Mouse (Mus musculus) liver, embryonic 16.5 days (tissue): Measurements from ENCODE around the gene Fbxo31. TPM values are rescaled to one million over a fixed set of nuclear protein-coding genes. Genes with fewer than 3 reads are reported as not detected.
A peak's percentile ranks its signal among the peaks of the same experiment; 100 is the strongest.

Experiments
- ATAC-seq: fragments of 200-750 bp; cut with Nextera tagmentation; 2 replicates; pipeline ENCODE4 v1.8.0; 2017; ENCODE audit warnings: low read depth, mild to moderate bottlenecking, moderate number of reproducible peaks, moderate library complexity
- H3K27ac ChIP-seq: fragments of 300-500 bp; sonication (generic); 2 replicates; pipeline ENCODE4 v1.5.1; 2014; ENCODE audit warnings: mild to moderate bottlenecking, low read length
- H3K27me3 ChIP-seq: fragments of 300-500 bp; sonication (generic); 2 replicates; pipeline ENCODE4 v1.6.1; 2014; ENCODE audit warnings: low read depth, low read length, mixed read lengths; ENCODE audit not compliant: control insufficient read depth, insufficient read depth
- H3K36me3 ChIP-seq: fragments of 300-500 bp; sonication (generic); 2 replicates; pipeline ENCODE4 v1.6.1; 2014; ENCODE audit warnings: mild to moderate bottlenecking; ENCODE audit not compliant: control insufficient read depth, insufficient read depth
- H3K4me1 ChIP-seq: fragments of 300-500 bp; sonication (generic); 2 replicates; pipeline ENCODE4 v1.6.1; 2014; ENCODE audit warnings: low read depth, low read length, mixed read lengths; ENCODE audit not compliant: control insufficient read depth
- H3K4me2 ChIP-seq: fragments of 300-500 bp; sonication (generic); 2 replicates; pipeline ENCODE4 v1.6.1; 2014; ENCODE audit warnings: low read depth, low read length, mixed read lengths
- H3K4me3 ChIP-seq: fragments of 300-500 bp; sonication (generic); 2 replicates; pipeline ENCODE4 v1.5.1; 2014; ENCODE audit warnings: low read depth, mild to moderate bottlenecking, low read length
- H3K9ac ChIP-seq: fragments of 300-500 bp; sonication (generic); 2 replicates; pipeline ENCODE4 v1.6.1; 2014; ENCODE audit warnings: low read depth, low read length
- H3K9me3 ChIP-seq: fragments of 300-500 bp; sonication (generic); replicated peaks from 2 replicates; pipeline ENCODE4 v1.6.1; 2016; ENCODE audit warnings: low read length; ENCODE audit not compliant: control insufficient read depth
- WGBS: fragments of 180-500 bp; shearing (Covaris S2); extraction: QIAGEN DNeasy Blood & Tissue Kit; methylation state at CpG from one replicate; pipeline ENCODE4 v1.1.7; 2014; ENCODE audit not compliant: insufficient replicate concordance; 5-methylcytosine and 5-hydroxymethylcytosine counted together
- polyA plus RNA-seq: library from polyadenylated mRNA; unstranded; fragments of >200 nt; fragmentation: Nextera tagmentation; extraction: Ambion mirVana; gene quantifications from 2 replicates; pipeline ENCODE4 v1.2.1, GENCODE M21; 2015

Gene Fbxo31
- polyA plus RNA-seq, 1 experiment from 2014 or later, result 9.0 TPM

DNA sequence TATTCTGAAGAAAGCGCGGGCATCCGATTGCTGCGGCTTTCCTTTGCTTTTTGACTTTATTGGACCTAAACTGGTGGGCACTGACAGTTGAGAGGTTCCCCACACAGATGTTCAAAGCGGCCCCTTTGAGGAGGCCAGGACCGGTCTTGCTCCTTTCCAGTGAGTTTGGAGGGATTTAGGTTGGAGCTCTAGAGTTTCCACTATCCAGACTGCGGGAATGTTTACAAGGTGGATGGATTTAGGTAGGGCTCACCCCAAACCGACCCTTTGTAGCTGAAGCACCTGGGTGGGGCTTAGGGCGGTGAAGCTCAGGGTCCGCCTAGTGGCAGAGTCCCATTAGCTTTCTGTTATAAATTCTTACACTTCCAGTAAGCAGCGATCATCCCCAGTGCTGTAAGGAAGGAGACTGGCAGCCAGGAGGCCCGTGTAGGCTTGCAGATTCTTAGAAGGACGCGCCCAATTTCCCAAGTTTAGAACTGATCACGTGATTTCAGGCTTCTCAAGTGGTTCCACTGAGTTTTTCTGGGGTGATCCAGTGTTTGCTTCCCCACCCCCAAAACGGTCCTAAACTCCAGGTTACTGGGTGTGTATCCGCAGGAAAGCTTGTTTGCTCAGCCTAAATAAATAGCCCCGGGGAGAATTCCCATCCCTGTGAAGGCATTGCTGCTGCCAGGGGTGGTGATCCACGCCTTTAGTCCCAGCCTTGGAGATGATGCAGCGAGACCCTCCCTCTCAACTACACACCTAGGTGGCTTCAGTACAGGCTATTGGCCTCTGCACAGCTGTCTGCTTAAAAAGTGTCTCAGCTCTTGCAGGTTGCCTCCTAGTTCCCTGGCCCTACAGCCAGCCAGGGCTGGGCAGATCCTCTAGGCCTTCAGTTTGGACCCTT is 12.8 kb upstream of the Fbxo31 start:
- Histone ChIP-seq H3K4me1 (peaks cover 52% of the 10 kb centered on the region), H3K27ac (peak overlapping the region; percentile 64), H3K4me3 (peak overlapping the region; percentile 90), H3K4me2 (peak overlapping the region; percentile 70), H3K9me3 (no peaks in the 10 kb centered on the region), H3K36me3 (peaks cover 29% of the 10 kb centered on the region), H3K27me3 (no peaks in the 10 kb centered on the region), H3K9ac (peak overlapping the region; percentile 96)
- WGBS, result 15% methylated on average over 20 of the region's 20 CpGs
- peak; percentile 12; the same call in 1 of the 2 replicates for ATAC-seq

GRCm38 (mm10) chr8:121590203-121591177 is 11.9 kb upstream of the Fbxo31 start, which contains the start of gene Map1lc3b:
Gene Map1lc3b (plus strand): TSS chr8:121590361.
- H3K4me3 ChIP-seq, result peak within 1 kb of the TSS; percentile 90
- WGBS, result under 1% methylated on average over 89 of the region's 94 CpGs
- peak within 1 kb of the TSS; percentile 77 for H3K4me2 ChIP-seq
- peaks cover 21% of the 10 kb centered on the region for H3K36me3 ChIP-seq
- H3K4me1 ChIP-seq, result peaks cover 60% of the 10 kb centered on the region
- H3K9me3 ChIP-seq, result no peaks in the 10 kb centered on the region
- ATAC-seq, result peak; percentile 80
- no peaks in the 10 kb centered on the region for H3K27me3 ChIP-seq
- peak within 1 kb of the TSS; percentile 98 for H3K27ac ChIP-seq
- peak within 1 kb of the TSS; percentile 96 for H3K9ac ChIP-seq

- Histone ChIP-seq H3K4me3 (no peak overlapping the region), H3K36me3 (peaks cover 11% of the 10 kb centered on the region), H3K4me2 (peak overlapping the region; percentile 77), H3K27me3 (no peaks in the 10 kb centered on the region), H3K4me1 (peaks cover 65% of the 10 kb centered on the region), H3K27ac (peak overlapping the region; percentile 98), H3K9me3 (no peaks in the 10 kb centered on the region), H3K9ac (peak overlapping the region; percentile 15)
- WGBS, result 23% methylated on average over 2 of the region's 2 CpGs
- peak; percentile 8 for ATAC-seq
Measured at GRCm38 (mm10) chr8:121589205-121589726, 10.7 kb upstream of the Fbxo31 start.

GRCm38 (mm10) chr8:121588750-121589149 is 10.1 kb upstream of the Fbxo31 start:
- Histone ChIP-seq H3K4me2 (peak overlapping the region; percentile 77), H3K9ac (peak overlapping the region; percentile 51), H3K36me3 (peaks cover 6% of the 10 kb centered on the region), H3K4me3 (no peak overlapping the region), H3K9me3 (no peaks in the 10 kb centered on the region), H3K4me1 (peaks cover 65% of the 10 kb centered on the region), H3K27me3 (no peaks in the 10 kb centered on the region), H3K27ac (peak overlapping the region; percentile 98)
- ATAC-seq, result peak; percentile 54
- 33% methylated on average over 4 of the region's 4 CpGs for WGBS

DNA sequence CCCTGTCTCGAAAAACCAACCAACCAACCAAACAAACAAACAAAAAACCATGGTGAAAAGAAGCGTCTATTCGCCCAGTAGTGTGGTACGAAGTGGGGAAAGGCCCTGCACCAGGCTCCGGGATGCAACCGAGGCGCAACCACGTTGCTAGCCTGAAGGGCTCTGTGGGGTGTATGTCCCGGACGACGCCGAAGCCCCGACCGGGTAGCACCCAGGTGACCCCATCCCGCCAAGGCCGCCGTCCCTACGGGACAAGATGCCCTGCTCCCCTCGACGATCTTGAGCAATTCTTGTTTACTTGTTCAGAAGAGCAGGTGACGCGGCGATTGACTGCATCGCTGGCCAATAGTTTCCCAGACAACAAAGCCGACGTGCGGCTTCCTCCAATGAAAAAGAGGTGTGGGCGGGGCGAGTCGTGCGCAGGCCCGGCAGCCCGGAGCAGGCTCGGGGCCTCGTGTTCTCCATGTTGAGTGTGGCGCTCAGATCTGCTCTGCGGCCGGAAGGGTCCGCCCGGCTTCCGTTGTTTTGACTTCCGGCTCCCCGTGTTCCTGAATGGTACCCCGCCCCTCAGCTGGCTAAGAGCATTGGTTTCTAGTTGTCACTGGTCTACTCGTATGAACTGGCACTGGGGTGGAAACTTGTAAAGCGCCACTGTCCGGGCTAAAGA is 6.7 kb upstream of the Fbxo31 start:
- no peaks in the 10 kb centered on the region for H3K36me3 ChIP-seq
- H3K27me3 ChIP-seq, result no peaks in the 10 kb centered on the region
- no peaks in the 10 kb centered on the region for H3K9me3 ChIP-seq
- H3K9ac ChIP-seq, result peak overlapping the region; percentile 88
- H3K4me1 ChIP-seq, result peaks cover 52% of the 10 kb centered on the region
- H3K27ac ChIP-seq, result peak overlapping the region; percentile 84
- peak overlapping the region; percentile 75 for H3K4me2 ChIP-seq
- WGBS, result under 1% methylated on average over 47 of the region's 47 CpGs
- peak overlapping the region; percentile 74 for H3K4me3 ChIP-seq
- peak; percentile 85 for ATAC-seq

- 29% methylated on average over 13 of the region's 13 CpGs for WGBS
- Histone ChIP-seq H3K36me3 (no peaks in the 10 kb centered on the region), H3K27me3 (no peaks in the 10 kb centered on the region), H3K4me2 (peak overlapping the region; percentile 74), H3K4me3 (peak overlapping the region; percentile 74), H3K4me1 (peaks cover 52% of the 10 kb centered on the region), H3K9ac (peak overlapping the region; percentile 88), H3K27ac (peak overlapping the region; percentile 84), H3K9me3 (no peaks in the 10 kb centered on the region)
- ATAC-seq, result peak; percentile 0; the same call in 1 of the 2 replicates
Measured at GRCm38 (mm10) chr8:121584730-121585129, 6.1 kb upstream of the Fbxo31 start.

GRCm38 (mm10) chr8:121583653-121584052 is 5.0 kb upstream of the Fbxo31 start:
- Histone ChIP-seq H3K27ac (no peak overlapping the region), H3K9ac (no peak overlapping the region), H3K4me1 (peaks cover 54% of the 10 kb centered on the region), H3K4me2 (no peak overlapping the region), H3K9me3 (no peaks in the 10 kb centered on the region), H3K4me3 (no peak overlapping the region), H3K36me3 (no peaks in the 10 kb centered on the region), H3K27me3 (no peaks in the 10 kb centered on the region)
- no peak for ATAC-seq
- 45% methylated on average over 8 of the region's 8 CpGs for WGBS

- Histone ChIP-seq H3K36me3 (no peaks in the 10 kb centered on the region), H3K27ac (peak overlapping the region; percentile 81), H3K4me1 (peaks cover 44% of the 10 kb centered on the region), H3K4me3 (no peak overlapping the region), H3K9me3 (no peaks in the 10 kb centered on the region), H3K4me2 (peak overlapping the region; percentile 36; the same call in 1 of the 2 replicates), H3K27me3 (no peaks in the 10 kb centered on the region), H3K9ac (no peak overlapping the region)
- WGBS, result 35% methylated on average over 9 of the region's 9 CpGs
- no peak for ATAC-seq
Measured at GRCm38 (mm10) chr8:121580465-121580864, 1.9 kb upstream of the Fbxo31 start.
